Mouse (Mus musculus): ENCODE measurements around the gene Tas2r108.

- TF ChIP-seq CTCF (IDR thresholded peaks at IDR 0.05; ENCODE audit: borderline replicate concordance, extremely low read depth, insufficient read depth, insufficient read length) (no peak), POLR2A (IDR thresholded peaks at IDR 0.05; ENCODE audit: borderline replicate concordance, extremely low read depth, insufficient read depth, insufficient read length, poor library complexity, severe bottlenecking) (no peak)
These were observed 17.2 kb upstream of the Tas2r108 start for GRCm38 (mm10) chr6:40476132-40476531.

Measured in brain, embryonic 14.5 days (tissue).